Mouse (Mus musculus) liver, adult 2 months (tissue): ENCODE measurements around the gene Gm20388. TPM values are rescaled to one million over a fixed set of nuclear protein-coding genes. Genes with fewer than 3 reads are reported as not detected.

Experiments used
- DNase-seq: peaks from one replicate; pipeline ENCODE4 v3.0.0-alpha.2; 2011; ENCODE audit warnings: low read depth, low spot score; ENCODE audit errors: extremely low read depth
- H3K27ac ChIP-seq: fragments of 200-500 bp; replicated peaks from 2 replicates; pipeline ENCODE4 v1.5.1; 2012; ENCODE audit warnings: low read depth, mild to moderate bottlenecking, control low read depth, inconsistent platforms, low read length; ENCODE audit not compliant: insufficient read depth
- H3K27me3 ChIP-seq: fragments of 200-500 bp; 2 replicates; pipeline ENCODE4 v1.6.1; 2012; ENCODE audit warnings: mild to moderate bottlenecking, moderate library complexity, low read length, inconsistent platforms; ENCODE audit not compliant: control insufficient read depth, insufficient read depth
- H3K36me3 ChIP-seq: fragments of 200-500 bp; 2 replicates; pipeline ENCODE4 v1.6.1; 2012; ENCODE audit warnings: low read length, inconsistent platforms; ENCODE audit not compliant: control insufficient read depth, insufficient read depth
- H3K4me1 ChIP-seq: fragments of 200-500 bp; 2 replicates; pipeline ENCODE4 v1.6.1; 2011; ENCODE audit warnings: low read length; ENCODE audit not compliant: control insufficient read depth, insufficient read depth
- H3K4me3 ChIP-seq: fragments of 200-500 bp; 2 replicates; pipeline ENCODE4 v1.5.1; 2011; ENCODE audit warnings: low read depth, mild to moderate bottlenecking, control low read depth, low read length, moderate library complexity; ENCODE audit not compliant: insufficient read depth
- H3K79me2 ChIP-seq: fragments of 200-500 bp; 2 replicates; pipeline ENCODE4 v1.6.1; 2012; ENCODE audit warnings: inconsistent platforms, mild to moderate bottlenecking, low read length, moderate library complexity; ENCODE audit not compliant: control insufficient read depth, insufficient read depth
- H3K9ac ChIP-seq: fragments of 200-500 bp; 2 replicates; pipeline ENCODE4 v1.6.1; 2012; ENCODE audit warnings: low read depth, mild to moderate bottlenecking, control low read depth, inconsistent platforms, low read length
- CTCF ChIP-seq: fragments of 200-500 bp; IDR thresholded peaks from 2 replicates; pipeline ENCODE4 v1.5.1; 2011; ENCODE audit warnings: low read depth, low read length, control low read depth
- POLR2A ChIP-seq: fragments of 200-500 bp; IDR thresholded peaks from 2 replicates; pipeline ENCODE4 v1.6.1; 2011; ENCODE audit warnings: low read length, control low read depth; ENCODE audit not compliant: insufficient read depth; ENCODE audit errors: extremely low read depth
- WGBS: fragments of 180-500 bp; shearing (Covaris S2); methylation state at CpG from one replicate; pipeline ENCODE4 v1.1.7; 2018; 5-methylcytosine and 5-hydroxymethylcytosine counted together
- polyA plus RNA-seq: library from polyadenylated mRNA; depleted of rRNA; stranded (reverse); fragments of >200 nt; gene quantifications from 2 replicates; pipeline ENCODE4 v1.2.3, GENCODE M21; 2012
- total RNA-seq: library from RNA; depleted of rRNA; stranded (reverse); fragments of >200 nt; gene quantifications from 2 replicates; pipeline ENCODE4 v1.2.3, GENCODE M21; 2014

Gm20388 gene
- total and polyA plus RNA-seq, 2 experiments, result 6.4 to 19.9 TPM

DNA sequence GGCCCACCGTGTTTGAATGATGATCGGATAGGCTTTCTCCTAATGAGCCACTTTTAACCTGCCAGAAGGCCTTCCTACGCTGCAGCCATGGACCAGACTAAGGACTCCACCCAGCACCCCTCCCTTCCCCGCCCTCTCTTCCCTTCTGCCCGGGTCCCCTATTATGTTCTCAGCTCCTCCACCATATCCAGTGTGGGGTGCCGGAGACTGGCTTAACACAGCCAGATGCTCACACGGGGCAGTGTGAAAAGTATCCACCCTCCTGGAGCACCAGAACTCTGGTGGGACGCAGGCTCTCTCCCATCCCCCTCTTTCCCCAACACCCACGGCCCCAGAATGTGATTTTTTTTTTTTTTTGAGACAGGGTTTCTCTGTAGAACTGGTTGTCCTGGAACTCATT lies 2662.9 kb downstream of the Gm20388 start:
- no peak for TF ChIP-seq POLR2A
- TF ChIP-seq CTCF, result no peak
- no peaks in the 10 kb centered on the region for H3K36me3 ChIP-seq
- H3K4me1 ChIP-seq, result peaks cover 20% of the 10 kb centered on the region
- no peak for DNase-seq
- H3K9ac ChIP-seq, result no peak overlapping the region
- H3K27ac ChIP-seq, result no peak overlapping the region
- H3K27me3 ChIP-seq, result no peaks in the 10 kb centered on the region
- H3K4me3 ChIP-seq, result no peak overlapping the region
- H3K79me2 ChIP-seq, result no peaks in the 10 kb centered on the region
- 82% methylated on average over 9 of the region's 9 CpGs for WGBS

DNA sequence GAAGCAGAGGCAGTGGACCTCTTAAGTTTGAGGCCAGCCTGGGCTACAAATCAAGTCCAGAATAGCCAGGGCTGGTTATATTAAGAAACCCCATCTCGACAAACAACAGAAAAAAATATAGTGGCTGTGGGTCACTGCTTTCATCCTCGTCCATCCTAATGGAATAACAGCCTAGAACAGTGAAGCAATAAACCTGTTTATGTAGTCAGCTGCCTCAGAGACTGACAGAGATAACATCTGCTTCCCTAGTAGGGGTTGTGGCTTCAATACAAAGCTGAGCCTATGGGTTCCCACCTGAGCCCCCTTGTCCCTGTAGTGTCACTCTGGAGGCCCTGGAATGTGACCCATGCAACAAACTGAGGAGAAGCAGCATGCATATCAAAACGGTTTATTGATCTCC lies 2663.6 kb downstream of the Gm20388 start:
- H3K9ac ChIP-seq, result no peak overlapping the region
- no peak for DNase-seq
- no peak overlapping the region for H3K4me3 ChIP-seq
- no peaks in the 10 kb centered on the region for H3K79me2 ChIP-seq
- H3K27me3 ChIP-seq, result no peaks in the 10 kb centered on the region
- peak overlapping the region; percentile 76 for H3K27ac ChIP-seq
- H3K36me3 ChIP-seq, result no peaks in the 10 kb centered on the region
- WGBS, result 26% methylated on average over 3 of the region's 3 CpGs
- TF ChIP-seq CTCF (no peak), POLR2A (no peak)
- peaks cover 20% of the 10 kb centered on the region for H3K4me1 ChIP-seq

DNA sequence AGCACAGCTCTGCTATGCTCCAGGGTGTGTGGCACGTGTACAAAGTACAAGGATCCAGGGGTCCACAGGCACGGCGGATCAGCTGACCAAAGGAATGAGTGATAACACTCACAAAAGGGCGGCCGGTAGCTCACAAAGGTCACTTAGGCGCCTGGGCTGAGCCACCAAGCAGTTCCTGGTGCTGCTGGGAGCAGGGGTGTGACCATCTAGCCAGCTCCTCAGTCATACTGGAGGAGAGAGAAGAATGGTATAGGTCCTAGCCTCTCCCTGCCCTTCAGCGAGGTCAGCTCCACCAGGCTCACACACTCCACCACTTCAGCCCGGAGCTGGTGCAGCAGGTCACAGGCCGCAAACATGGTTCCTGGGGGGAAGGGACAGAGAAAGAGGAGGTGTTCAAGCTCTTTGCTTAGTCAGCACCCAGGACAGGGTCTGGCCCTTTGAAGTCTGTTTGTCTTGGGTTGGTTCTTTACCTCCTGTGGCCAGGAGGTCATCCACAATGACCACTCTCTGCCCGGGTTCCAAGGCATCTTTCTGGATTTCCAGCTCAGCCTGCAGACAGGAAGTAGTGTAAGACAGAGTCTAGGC lies 2664.1 kb downstream of the Gm20388 start:
- Histone ChIP-seq H3K4me3 (no peak overlapping the region), H3K79me2 (no peaks in the 10 kb centered on the region), H3K4me1 (peaks cover 20% of the 10 kb centered on the region), H3K27me3 (no peaks in the 10 kb centered on the region), H3K27ac (peak overlapping the region; percentile 76), H3K36me3 (no peaks in the 10 kb centered on the region), H3K9ac (no peak overlapping the region)
- DNase-seq, result peak; percentile 83
- TF ChIP-seq CTCF (no peak), POLR2A (no peak)
- WGBS, result 12% methylated on average over 10 of the region's 10 CpGs

DNA sequence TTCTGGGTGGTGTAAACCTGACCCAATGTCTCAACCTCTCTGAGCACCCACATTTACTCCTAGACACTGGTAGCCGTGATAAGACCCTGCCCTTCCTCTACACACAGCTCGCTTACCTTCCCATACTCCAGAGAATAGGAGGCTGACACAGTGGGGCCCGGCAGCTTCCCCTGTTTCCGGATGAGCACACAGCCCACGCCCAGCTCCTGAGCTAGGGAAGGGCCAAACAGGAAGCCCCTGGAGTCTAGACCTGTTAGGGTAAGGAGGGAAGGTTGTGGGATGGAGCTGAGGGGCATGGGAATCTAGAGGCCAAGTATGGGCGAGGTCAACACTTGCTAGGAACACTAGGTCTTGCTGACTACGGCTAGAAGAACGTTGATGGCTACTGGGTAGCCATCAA lies 2664.6 kb downstream of the Gm20388 start:
- no peak for TF ChIP-seq POLR2A
- TF ChIP-seq CTCF, result no peak
- H3K9ac ChIP-seq, result no peak overlapping the region
- DNase-seq, result no peak

GRCm38 (mm10) chr8:122575735-122576647 lies 2665.3 kb downstream of the Gm20388 start:
- TF ChIP-seq POLR2A (no peak), CTCF (no peak)
- Histone ChIP-seq H3K4me1 (peaks cover 20% of the 10 kb centered on the region), H3K9ac (peak overlapping the region; percentile 81), H3K27ac (peak overlapping the region; percentile 57), H3K36me3 (no peaks in the 10 kb centered on the region), H3K79me2 (no peaks in the 10 kb centered on the region), H3K4me3 (peak overlapping the region; percentile 79), H3K27me3 (no peaks in the 10 kb centered on the region)
- DNase-seq, result peak; percentile 20
- WGBS, result 11% methylated on average over 21 of the region's 21 CpGs

More for the DNA sequence above, 2664.6 kb downstream of the Gm20388 start:
- Histone ChIP-seq H3K27ac (peak overlapping the region; percentile 76), H3K27me3 (no peaks in the 10 kb centered on the region), H3K79me2 (no peaks in the 10 kb centered on the region), H3K36me3 (no peaks in the 10 kb centered on the region), H3K4me3 (no peak overlapping the region), H3K4me1 (peaks cover 20% of the 10 kb centered on the region)
- 56% methylated on average over 8 of the region's 8 CpGs for WGBS
